Mouse (Mus musculus) pancreas, adult 10 weeks (tissue): ENCODE data around the gene Aes. TPM values are rescaled to one million over a fixed set of nuclear protein-coding genes. Genes with fewer than 3 reads are reported as not detected.

Experiments
- polyA plus RNA-seq: library from polyadenylated mRNA; stranded (reverse); fragments of 350-450 nt; fragmentation: Illumina TruSeq; extraction: RNeasy Lipid Tissue Mini Kit (QIAGEN cat#74804); gene quantifications from one replicate; pipeline ENCODE4 v1.2.3, GENCODE M21; 2015; ENCODE audit warnings: low read depth, low replicate concordance; ENCODE audit not compliant: insufficient read depth

Aes gene
- polyA plus RNA-seq, result 218 TPM

GRCm38 (mm10) chr10:81559163-81559626 lies at the start of gene Aes:
TSS of gene Aes (plus strand) at chr10:81559488.

GRCm38 (mm10) chr10:81524051-81524605 lies 35.2 kb upstream of the Aes start, which contains the start of gene Gna15:
TSS of gene Gna15 (minus strand) at chr10:81524225.

GRCm38 (mm10) chr10:81545161-81545747 lies 14.0 kb upstream of the Aes start, which contains the start of gene Gna11:
TSS of gene Gna11 (minus strand) at chr10:81545190.

GRCm38 (mm10) chr10:81574081-81575056 lies 15.1 kb downstream of the Aes start, which contains the start of gene Tle2:
TSS of gene Tle2 (plus strand) at chr10:81574561.

GRCm38 (mm10) chr10:81600738-81601203 lies 41.5 kb downstream of the Aes start, which contains the start of gene Tle6:
TSS of gene Tle6 (minus strand) at chr10:81601073.

GRCm38 (mm10) chr10:81605974-81606751 lies 46.9 kb downstream of the Aes start, which contains the start of gene BC025920:
TSS of gene BC025920 (plus strand) at chr10:81606270.

Other genes with a start within 250 kb of the Aes start
- gene Cactin, start 238.4 kb upstream of the Aes start, polyA plus RNA-seq, result 7.9 TPM
- 3.4 TPM for gene Tbxa2r, start 230.8 kb upstream of the Aes start, polyA plus RNA-seq
- gene Gipc3, start 216.2 kb upstream of the Aes start, polyA plus RNA-seq, result 1.4 TPM
- gene Hmg20b, start 209.0 kb upstream of the Aes start, polyA plus RNA-seq, result 22.8 TPM
- gene Mfsd12, start 202.0 kb upstream of the Aes start, polyA plus RNA-seq, result 1.9 TPM
- gene 4930404N11Rik, start 193.7 kb upstream of the Aes start, polyA plus RNA-seq, result not detected
- 5.1 TPM for gene Fzr1, start 181.0 kb upstream of the Aes start, polyA plus RNA-seq
- 9.1 TPM for gene Dohh, start 175.1 kb upstream of the Aes start, polyA plus RNA-seq
- gene Gm48551, start 175.0 kb upstream of the Aes start, polyA plus RNA-seq, result 2.6 TPM
- gene Gm48552, start 170.5 kb upstream of the Aes start, polyA plus RNA-seq, result 3.4 TPM
- gene Smim24, start 166.4 kb upstream of the Aes start, polyA plus RNA-seq, result 23.5 TPM
- 11.0 TPM for gene Nfic, start 103.9 kb upstream of the Aes start, polyA plus RNA-seq
- 0.76 TPM for gene Celf5, start 76.8 kb upstream of the Aes start, polyA plus RNA-seq
- 25.2 TPM for gene Ncln, start 63.1 kb upstream of the Aes start, polyA plus RNA-seq
- 1.3 TPM for gene S1pr4, start 59.4 kb upstream of the Aes start, polyA plus RNA-seq
- gene Gna15, start 35.3 kb upstream of the Aes start, polyA plus RNA-seq, result not detected
- 17.4 TPM for gene Gna11, start 14.3 kb upstream of the Aes start, polyA plus RNA-seq
- gene Tle2, start 15.1 kb downstream of the Aes start, polyA plus RNA-seq, result 44.6 TPM
- 236 TPM for gene Tle6, start 41.6 kb downstream of the Aes start, polyA plus RNA-seq
- gene BC025920, start 46.8 kb downstream of the Aes start, polyA plus RNA-seq, result 0.87 TPM
- 5.6 TPM for gene Sirt6, start 68.3 kb downstream of the Aes start, polyA plus RNA-seq
- 62.0 TPM for gene Ankrd24, start 69.1 kb downstream of the Aes start, polyA plus RNA-seq
- 0.66 TPM for gene Gm10778, start 89.6 kb downstream of the Aes start, polyA plus RNA-seq
- 1.2 TPM for gene Zfp433, start 145.3 kb downstream of the Aes start, polyA plus RNA-seq
- 2.0 TPM for gene Gm3055, start 211.7 kb downstream of the Aes start, polyA plus RNA-seq